Mouse (Mus musculus) megakaryocyte, embryonic 14.5 days (primary cell): ENCODE data around the gene Hoxc11.

Source experiments
- FLI1 ChIP-seq: IDR thresholded peaks from 2 replicates; pipeline ENCODE4 v1.6.1; 2012; ENCODE audit warnings: low read length, inconsistent platforms, mixed read lengths
- GATA1 ChIP-seq: IDR thresholded peaks from 3 replicates; pipeline ENCODE4 v1.6.1; 2012; ENCODE audit warnings: mixed read lengths, low read length, inconsistent platforms, borderline replicate concordance

GRCm38 (mm10) chr15:102979936-102980335 is 25.7 kb downstream of the Hoxc11 start:
- TF ChIP-seq GATA1, result no peak
- no peak for TF ChIP-seq FLI1
